Comparison of ENCODE assay signal across 8 mouse cellular contexts in genomic region chr1:74238136-74238535, GRCm38 (mm10). TPM values are rescaled to one million over a fixed set of nuclear protein-coding genes. Genes with fewer than 3 reads are reported as not detected.
DNase-seq lines count a peak whose midpoint lies in the region; ATAC-seq and TF ChIP-seq lines count a peak whose summit lies in the region.

No protein-coding gene starts in this region.

- peaks cover 5% of the 10 kb centered on the region for H3K4me1 ChIP-seq in cerebellum, adult 2 months (ENCODE audit: control insufficient read depth, insufficient read depth, low read length)
- H3K4me1 ChIP-seq in forebrain, embryonic 14.5 days (ENCODE audit: control insufficient read depth, insufficient read depth, low read length), result peaks cover 22% of the 10 kb centered on the region
- peaks cover 58% of the 10 kb centered on the region for H3K4me1 ChIP-seq in liver, embryonic 15.5 days (replicated peaks)

- WGBS in cerebellum, adult 2 months, result 64% methylated on average over 1 of the region's 1 CpGs
- WGBS in forebrain, embryonic 14.5 days, result 70% methylated on average over 1 of the region's 1 CpGs
- 9% methylated on average over 1 of the region's 1 CpGs for WGBS in liver, embryonic 15.5 days (ENCODE audit: insufficient replicate concordance)

- no peak for ATAC-seq in forebrain, embryonic 14.5 days
- no peak for ATAC-seq in liver, embryonic 15.5 days (ENCODE audit: insufficient read depth)

- H3K36me3 ChIP-seq in forebrain, embryonic 14.5 days (ENCODE audit: control insufficient read depth, insufficient read depth, low read length), result no peaks in the 10 kb centered on the region
- peaks cover 2% of the 10 kb centered on the region; the same call in 1 of the 2 replicates for H3K36me3 ChIP-seq in liver, embryonic 15.5 days (replicated peaks)

- H3K4me2 ChIP-seq in forebrain, embryonic 14.5 days (ENCODE audit: low read length), result peak overlapping the region; percentile 82
- peak overlapping the region; percentile 85 for H3K4me2 ChIP-seq in liver, embryonic 15.5 days

- no peak for DNase-seq in cerebellum, adult 2 months
- no peak for DNase-seq in cerebellum, adult 11-12 months
- peak; percentile 87 for DNase-seq in A20 (ENCODE audit: low read depth, low spot score)
- no peak for DNase-seq in forebrain, embryonic 14.5 days (ENCODE audit: low spot score)
- no peak for DNase-seq in embryo, embryonic 10 days (ENCODE audit: low spot score)
- DNase-seq in cerebellum, postnatal 25 days, result no peak
- no peak for DNase-seq in ovary, postnatal 14 days (ENCODE audit: low spot score)

- TF ChIP-seq POLR2A in cerebellum, adult 2 months (IDR thresholded peaks at IDR 0.05; ENCODE audit: borderline replicate concordance, insufficient read depth, low read length), result no peak

- H3K9ac ChIP-seq in forebrain, embryonic 14.5 days (ENCODE audit: low read length), result peak overlapping the region; percentile 93; the same call in 1 of the 2 replicates
- peak overlapping the region; percentile 93 for H3K9ac ChIP-seq in liver, embryonic 15.5 days

- peak overlapping the region; percentile 1 for H3K4me3 ChIP-seq in cerebellum, adult 2 months (replicated peaks; ENCODE audit: insufficient read depth, low read depth, low read length)
- peak overlapping the region; percentile 93 for H3K4me3 ChIP-seq in forebrain, embryonic 14.5 days (ENCODE audit: low read depth, low read length)
- H3K4me3 ChIP-seq in liver, embryonic 15.5 days (replicated peaks), result peak overlapping the region; percentile 92

- no peak for TF ChIP-seq CTCF in cerebellum, adult 2 months (IDR thresholded peaks at IDR 0.05; ENCODE audit: borderline replicate concordance, insufficient read depth, low read depth, low read length)

- H3K9me3 ChIP-seq in forebrain, embryonic 14.5 days (replicated peaks; ENCODE audit: control insufficient read depth, low read length), result no peaks in the 10 kb centered on the region
- H3K9me3 ChIP-seq in liver, embryonic 15.5 days (replicated peaks), result no peaks in the 10 kb centered on the region

- no peak overlapping the region for H3K27ac ChIP-seq in cerebellum, adult 2 months (ENCODE audit: insufficient read depth, low read length)
- H3K27ac ChIP-seq in forebrain, embryonic 14.5 days (ENCODE audit: low read depth, low read length), result no peak overlapping the region
- H3K27ac ChIP-seq in liver, embryonic 15.5 days (replicated peaks), result peak overlapping the region; percentile 96

- H3K27me3 ChIP-seq in cerebellum, adult 2 months (ENCODE audit: control insufficient read depth, insufficient read depth, low read length), result no peaks in the 10 kb centered on the region
- H3K27me3 ChIP-seq in forebrain, embryonic 14.5 days (replicated peaks; ENCODE audit: control insufficient read depth, insufficient read depth, low read length), result no peaks in the 10 kb centered on the region
- H3K27me3 ChIP-seq in liver, embryonic 15.5 days, result no peaks in the 10 kb centered on the region

RNA-seq across cellular contexts. Expression of gene Arpc2, which starts 2.3 kb away (rescaled TPM):
- polyA plus RNA-seq in cerebellum, adult 2 months (2012; rRNA removed), result 146 and 151 TPM in 2 replicates
- polyA plus RNA-seq in forebrain, embryonic 14.5 days (2014; fragmentation: Nextera tagmentation; extraction: Ambion mirVana), result 341 and 351 TPM in 2 replicates
- 176 and 191 TPM in 2 replicates for polyA plus RNA-seq in liver, embryonic 15.5 days (2015; fragmentation: Nextera tagmentation; extraction: Ambion mirVana)

RNA-seq across cellular contexts. Expression of gene Gpbar1, which starts 40.2 kb away (rescaled TPM):
- polyA plus RNA-seq in cerebellum, adult 2 months (2012; rRNA removed), result not detected in 2 replicates
- 0.17 TPM in 1 of 2 replicates, not detected in the other for polyA plus RNA-seq in forebrain, embryonic 14.5 days (2014; fragmentation: Nextera tagmentation; extraction: Ambion mirVana)
- polyA plus RNA-seq in liver, embryonic 15.5 days (2015; fragmentation: Nextera tagmentation; extraction: Ambion mirVana), result 0.29 and 0.68 TPM in 2 replicates

RNA-seq across cellular contexts. Expression of gene Cxcr1, which starts 43.7 kb away (rescaled TPM):
- polyA plus RNA-seq in cerebellum, adult 2 months (2012; rRNA removed), result not detected in 2 replicates
- polyA plus RNA-seq in forebrain, embryonic 14.5 days (2014; fragmentation: Nextera tagmentation; extraction: Ambion mirVana), result not detected in 2 replicates
- not detected in 2 replicates for polyA plus RNA-seq in liver, embryonic 15.5 days (2015; fragmentation: Nextera tagmentation; extraction: Ambion mirVana)

RNA-seq across cellular contexts. Expression of gene Aamp, which starts 46.4 kb away (rescaled TPM):
- 186 and 198 TPM in 2 replicates for polyA plus RNA-seq in cerebellum, adult 2 months (2012; rRNA removed)
- polyA plus RNA-seq in forebrain, embryonic 14.5 days (2014; fragmentation: Nextera tagmentation; extraction: Ambion mirVana), result 226 and 231 TPM in 2 replicates
- polyA plus RNA-seq in liver, embryonic 15.5 days (2015; fragmentation: Nextera tagmentation; extraction: Ambion mirVana), result 93.1 and 113 TPM in 2 replicates

RNA-seq across cellular contexts. Expression of gene Pnkd, which starts 46.6 kb away (rescaled TPM):
- 185 and 201 TPM in 2 replicates for polyA plus RNA-seq in cerebellum, adult 2 months (2012; rRNA removed)
- polyA plus RNA-seq in forebrain, embryonic 14.5 days (2014; fragmentation: Nextera tagmentation; extraction: Ambion mirVana), result 108 and 114 TPM in 2 replicates
- 32.0 and 34.7 TPM in 2 replicates for polyA plus RNA-seq in liver, embryonic 15.5 days (2015; fragmentation: Nextera tagmentation; extraction: Ambion mirVana)

Comparison
In these comparisons a context has a peak if more than half of its experiments do, and no peak if none do; other contexts are left out.
1. H3K4me3 ChIP-seq: peak in every context shown above with its lines; median percentile 93 in forebrain, embryonic 14.5 days; 92 in liver, embryonic 15.5 days; 1 in cerebellum, adult 2 months.